10 mouse cellular contexts compared by ENCODE assay signal in the genomic region with DNA sequence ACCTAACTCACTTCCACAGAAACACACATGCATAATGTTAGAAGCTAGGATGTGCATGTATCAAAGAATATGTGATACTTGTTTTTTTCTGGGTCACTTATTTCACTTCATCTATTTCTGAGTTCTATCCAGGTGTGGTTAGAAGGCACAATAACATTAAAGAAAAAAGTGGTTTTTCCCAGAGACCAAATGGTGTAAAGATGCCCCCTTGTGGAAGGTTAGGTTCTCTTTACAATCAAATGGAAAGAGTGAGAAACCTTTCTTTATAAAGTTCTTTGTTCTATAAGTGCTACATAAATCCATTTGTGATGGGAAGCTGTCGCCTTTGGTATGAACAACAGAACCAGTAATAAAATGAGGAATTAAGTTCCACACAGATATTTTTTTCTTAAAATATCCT. TPM values are rescaled to one million over a fixed set of nuclear protein-coding genes. Genes with fewer than 3 reads are reported as not detected.
DNase-seq lines count a peak whose midpoint lies in the region; ATAC-seq and TF ChIP-seq lines count a peak whose summit lies in the region.
"Had no signal": no experiment of that assay in that cellular context is flagged by ENCODE, and none has a peak within 500 bp of the region (broad histone marks: within the 10 kb centered on the region; RNA-seq: fewer than 3 reads in every experiment).

No protein-coding gene starts in this region.

- no peaks in the 10 kb centered on the region for H3K27me3 ChIP-seq in heart, postnatal 0 days (ENCODE audit: control insufficient read depth, insufficient read depth, low read length)
- no peaks in the 10 kb centered on the region for H3K27me3 ChIP-seq in heart, embryonic 10.5 days (ENCODE audit: insufficient read depth, poor library complexity, severe bottlenecking)
- H3K27me3 ChIP-seq in lung, embryonic 14.5 days (ENCODE audit: insufficient read depth, low read length) = no peaks in the 10 kb centered on the region
- no peaks in the 10 kb centered on the region for H3K27me3 ChIP-seq in splenic B cell, adult 2 months (ENCODE audit: control insufficient read depth, insufficient read depth, low read length, poor library complexity, severe bottlenecking)
- H3K27me3 ChIP-seq: midbrain, embryonic 12.5 days had no signal

- H3K9me3 ChIP-seq in heart, postnatal 0 days (replicated peaks; ENCODE audit: control insufficient read depth, low read length) = no peaks in the 10 kb centered on the region
- H3K9me3 ChIP-seq in heart, embryonic 10.5 days = no peaks in the 10 kb centered on the region
- H3K9me3 ChIP-seq in lung, embryonic 14.5 days (ENCODE audit: low read depth, low read length) = no peaks in the 10 kb centered on the region
- H3K9me3 ChIP-seq: midbrain, embryonic 12.5 days had no signal

- ATAC-seq in heart, postnatal 0 days (ENCODE audit: insufficient read depth, low read depth) = no peak
- no peak for ATAC-seq in lung, embryonic 14.5 days (ENCODE audit: insufficient read depth)
- peak; percentile 37 for ATAC-seq in activated CD4-positive, CD25-positive, alpha-beta regulatory T cell, adult 4 months

- no peaks in the 10 kb centered on the region for H3K36me3 ChIP-seq in heart, postnatal 0 days (replicated peaks; ENCODE audit: control insufficient read depth, insufficient read depth, low read length)
- no peaks in the 10 kb centered on the region for H3K36me3 ChIP-seq in heart, embryonic 10.5 days
- H3K36me3 ChIP-seq in lung, embryonic 14.5 days (ENCODE audit: insufficient read depth) = no peaks in the 10 kb centered on the region
- H3K36me3 ChIP-seq in splenic B cell, adult 2 months (ENCODE audit: control insufficient read depth, insufficient read depth, low read length, poor library complexity, severe bottlenecking) = no peaks in the 10 kb centered on the region
- H3K36me3 ChIP-seq: midbrain, embryonic 12.5 days had no signal

- DNase-seq in heart, postnatal 0 days (ENCODE audit: low spot score) = no peak
- no peak for DNase-seq in heart, embryonic 10.5 days (ENCODE audit: low spot score)
- peak; percentile 65 for DNase-seq in lung, embryonic 14.5 days
- no peak for DNase-seq in lung, adult 18-20 months
- peak; percentile 56 for DNase-seq in splenic B cell, adult 2 months (ENCODE audit: low read depth, low spot score)
- DNase-seq in frontal cortex, postnatal 36 days (ENCODE audit: low spot score in 2 of 2) = no peak
- no peak for DNase-seq in kidney, adult 18-20 months
- DNase-seq: layer of hippocampus, adult 9-11 months had no signal

- H3K4me3 ChIP-seq in heart, postnatal 0 days (ENCODE audit: low read depth, low read length) = no peak overlapping the region
- no peak overlapping the region for H3K4me3 ChIP-seq in heart, embryonic 10.5 days
- no peak overlapping the region for H3K4me3 ChIP-seq in lung, embryonic 14.5 days (ENCODE audit: low read depth, low read length)
- H3K4me3 ChIP-seq: midbrain, embryonic 12.5 days had no signal

- TF ChIP-seq CTCF in heart, postnatal 0 days (IDR thresholded peaks at IDR 0.05; ENCODE audit: low read depth) = peak; percentile 46
- TF ChIP-seq CTCF in lung, embryonic 14.5 days (IDR thresholded peaks at IDR 0.05; ENCODE audit: low read depth) = peak; percentile 40

- H3K4me2 ChIP-seq in heart, postnatal 0 days (ENCODE audit: low read depth, low read length) = no peak overlapping the region
- H3K4me2 ChIP-seq in lung, embryonic 14.5 days = no peak overlapping the region
- H3K4me2 ChIP-seq: midbrain, embryonic 12.5 days had no signal

- 28% methylated on average over 1 of the region's 1 CpGs for WGBS in heart, postnatal 0 days
- WGBS in heart, embryonic 10.5 days = 36% methylated on average over 1 of the region's 1 CpGs
- WGBS in lung, embryonic 14.5 days = 37% methylated on average over 1 of the region's 1 CpGs

- no peak overlapping the region for H3K9ac ChIP-seq in heart, postnatal 0 days (replicated peaks; ENCODE audit: low read depth, low read length)
- H3K9ac ChIP-seq in lung, embryonic 14.5 days = no peak overlapping the region
- H3K9ac ChIP-seq: midbrain, embryonic 12.5 days had no signal

- no peak overlapping the region for H3K27ac ChIP-seq in heart, postnatal 0 days (ENCODE audit: low read depth)
- no peak overlapping the region for H3K27ac ChIP-seq in heart, embryonic 10.5 days
- H3K27ac ChIP-seq in lung, embryonic 14.5 days (ENCODE audit: low read depth) = no peak overlapping the region
- H3K27ac ChIP-seq: midbrain, embryonic 12.5 days had no signal

- H3K4me1 ChIP-seq in heart, postnatal 0 days (ENCODE audit: control insufficient read depth, insufficient read depth) = no peaks in the 10 kb centered on the region
- H3K4me1 ChIP-seq in heart, embryonic 10.5 days = no peaks in the 10 kb centered on the region
- no peaks in the 10 kb centered on the region for H3K4me1 ChIP-seq in lung, embryonic 14.5 days (ENCODE audit: insufficient read depth)

- no peak for TF ChIP-seq EP300 in heart, postnatal 0 days (IDR thresholded peaks at IDR 0.05; ENCODE audit: low read depth)

RNA-seq across cellular contexts. Expression of gene Nmd3, which starts 19.9 kb away (rescaled TPM):
- 32.0 and 73.4 TPM in 2 replicates for total RNA-seq in heart, postnatal 0 days (2014; rRNA removed; ENCODE audit: low replicate concordance)
- 77.5 and 89.2 TPM in 2 replicates for polyA plus RNA-seq in heart, postnatal 0 days (2015; fragmentation: Nextera tagmentation; extraction: Ambion mirVana)
- polyA plus RNA-seq in heart, embryonic 10.5 days (2016; fragmentation: Nextera tagmentation; extraction: Ambion mirVana) = 139 and 149 TPM in 2 replicates
- polyA plus RNA-seq in lung, embryonic 14.5 days (2014; fragmentation: Nextera tagmentation; extraction: Ambion mirVana) = 152 and 157 TPM in 2 replicates
- polyA plus RNA-seq in activated CD4-positive, CD25-positive, alpha-beta regulatory T cell, adult 4 months (2017; shearing (Covaris generic)) = 100 to 1,000 TPM; 126 to 150 TPM

Comparison
In these comparisons a context has a peak if more than half of its experiments do, and no peak if none do; other contexts are left out.
1. DNase-seq: peak in lung, embryonic 14.5 days (single experiment) and splenic B cell, adult 2 months (single experiment); none in heart, postnatal 0 days (single experiment), heart, embryonic 10.5 days (single experiment), lung, adult 18-20 months (0 of 2), frontal cortex, postnatal 36 days (0 of 2) and kidney, adult 18-20 months (single experiment).